Mouse (Mus musculus): ENCODE measurements around the gene Odf4. TPM values are rescaled to one million over a fixed set of nuclear protein-coding genes. Genes with fewer than 3 reads are reported as not detected.

Odf4 gene
- polyA plus RNA-seq, 1 experiment from 2014 or later: not detected

DNA sequence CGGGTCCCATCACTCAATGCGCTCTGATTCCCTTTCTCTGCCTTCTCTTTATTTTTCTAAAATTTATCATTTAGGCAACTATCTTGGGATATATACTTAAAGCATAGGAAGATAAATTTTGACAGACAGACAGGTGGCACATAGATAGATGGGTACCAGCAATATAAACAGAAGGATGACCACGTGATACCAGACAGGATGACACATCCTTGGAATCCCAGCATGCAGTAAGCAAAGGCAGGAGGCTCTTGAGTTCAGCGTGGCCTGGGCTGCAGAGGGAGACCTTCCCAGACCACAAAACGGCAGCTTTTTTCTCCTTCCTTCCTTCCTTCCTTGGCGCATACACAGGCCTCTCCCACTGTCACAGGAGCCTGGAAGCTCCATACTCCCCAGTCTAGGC lies 29.0 kb downstream of the Odf4 start:
- Histone ChIP-seq H3K36me3 (peaks cover 5% of the 10 kb centered on the region), H3K27me3 (ENCODE audit: low read depth, poor library complexity, severe bottlenecking) (no peaks in the 10 kb centered on the region), H3K4me1 (peaks cover 12% of the 10 kb centered on the region), H3K4me3 (no peak overlapping the region), H3K9me3 (replicated peaks) (no peaks in the 10 kb centered on the region), H3K27ac (replicated peaks) (no peak overlapping the region)
- 72% methylated on average over 6 of the region's 6 CpGs for WGBS
- DNase-seq (ENCODE audit: low spot score): no peak

- 41% methylated on average over 4 of the region's 4 CpGs for WGBS
- H3K4me3 ChIP-seq: no peak overlapping the region
- H3K9me3 ChIP-seq (replicated peaks): no peaks in the 10 kb centered on the region
- no peak overlapping the region for H3K27ac ChIP-seq (replicated peaks)
- peaks cover 6% of the 10 kb centered on the region for H3K4me1 ChIP-seq
- no peaks in the 10 kb centered on the region for H3K36me3 ChIP-seq
- H3K27me3 ChIP-seq (ENCODE audit: low read depth, poor library complexity, severe bottlenecking): no peaks in the 10 kb centered on the region
- DNase-seq (ENCODE audit: low spot score): no peak
Observed at GRCm38 (mm10) chr11:68897120-68897519, 29.8 kb downstream of the Odf4 start.

GRCm38 (mm10) chr11:68896247-68896646 lies 30.6 kb downstream of the Odf4 start:
- no peak overlapping the region for H3K4me3 ChIP-seq
- H3K4me1 ChIP-seq: peaks cover 6% of the 10 kb centered on the region
- WGBS: 93% methylated on average over 5 of the region's 5 CpGs
- H3K9me3 ChIP-seq (replicated peaks): no peaks in the 10 kb centered on the region
- no peaks in the 10 kb centered on the region for H3K27me3 ChIP-seq (ENCODE audit: low read depth, poor library complexity, severe bottlenecking)
- H3K27ac ChIP-seq (replicated peaks): no peak overlapping the region
- no peak for DNase-seq (ENCODE audit: low spot score)
- H3K36me3 ChIP-seq: no peaks in the 10 kb centered on the region

- 76% methylated on average over 12 of the region's 12 CpGs for WGBS
- DNase-seq (ENCODE audit: low spot score): no peak
Observed at GRCm38 (mm10) chr11:68893911-68894464, 32.9 kb downstream of the Odf4 start.

DNA sequence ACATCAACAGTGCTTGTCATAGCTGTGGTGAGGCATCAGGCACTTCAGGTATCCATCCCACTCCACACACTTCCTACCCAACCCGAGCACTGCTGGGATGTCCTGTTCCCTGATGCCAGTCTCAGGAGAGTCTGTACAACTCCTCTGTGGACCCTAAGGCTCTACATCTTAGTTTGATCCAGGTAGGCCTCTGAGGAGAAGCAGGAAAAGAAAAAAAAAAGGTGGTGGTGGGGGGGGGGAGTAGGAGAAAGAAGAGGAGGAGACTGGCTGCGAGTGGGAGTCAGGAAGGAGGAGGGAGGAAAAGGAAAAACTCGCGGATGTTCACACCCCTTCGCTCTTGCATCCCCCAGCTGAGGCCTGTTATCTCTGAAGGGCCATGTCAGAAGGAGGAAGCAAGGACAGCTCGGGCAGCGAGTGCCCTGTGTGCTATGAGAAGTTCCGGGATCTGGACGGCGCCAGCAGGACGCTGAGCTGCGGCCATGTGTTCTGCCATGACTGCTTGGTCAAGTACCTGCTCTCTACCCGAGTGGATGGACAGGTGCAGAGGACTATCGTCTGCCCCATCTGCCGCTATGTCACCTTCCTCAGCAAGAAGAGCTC lies 34.5 kb downstream of the Odf4 start:
- WGBS: 78% methylated on average over 15 of the region's 15 CpGs
- H3K4me1 ChIP-seq: no peaks in the 10 kb centered on the region
- no peaks in the 10 kb centered on the region for H3K36me3 ChIP-seq
- H3K27ac ChIP-seq (replicated peaks): no peak overlapping the region
- no peak for DNase-seq (ENCODE audit: low spot score)
- H3K27me3 ChIP-seq (ENCODE audit: low read depth, poor library complexity, severe bottlenecking): no peaks in the 10 kb centered on the region
- no peaks in the 10 kb centered on the region for H3K9me3 ChIP-seq (replicated peaks)
- no peak overlapping the region for H3K4me3 ChIP-seq

More at GRCm38 (mm10) chr11:68893911-68894464, 32.9 kb downstream of the Odf4 start:
- H3K36me3 ChIP-seq: no peaks in the 10 kb centered on the region
- H3K27me3 ChIP-seq (ENCODE audit: low read depth, poor library complexity, severe bottlenecking): no peaks in the 10 kb centered on the region
- no peaks in the 10 kb centered on the region for H3K4me1 ChIP-seq
- H3K27ac ChIP-seq (replicated peaks): no peak overlapping the region
- H3K4me3 ChIP-seq: no peak overlapping the region
- H3K9me3 ChIP-seq (replicated peaks): no peaks in the 10 kb centered on the region

GRCm38 (mm10) chr11:68891823-68892222 lies 35.1 kb downstream of the Odf4 start:
- Histone ChIP-seq H3K36me3 (no peaks in the 10 kb centered on the region), H3K4me1 (no peaks in the 10 kb centered on the region), H3K4me3 (no peak overlapping the region), H3K9me3 (replicated peaks) (no peaks in the 10 kb centered on the region), H3K27me3 (ENCODE audit: low read depth, poor library complexity, severe bottlenecking) (no peaks in the 10 kb centered on the region), H3K27ac (replicated peaks) (no peak overlapping the region)
- no peak for DNase-seq (ENCODE audit: low spot score)
- WGBS: 82% methylated on average over 5 of the region's 5 CpGs

- H3K27me3 ChIP-seq (ENCODE audit: low read depth, poor library complexity, severe bottlenecking): no peaks in the 10 kb centered on the region
- no peak for DNase-seq (ENCODE audit: low spot score)
- no peak overlapping the region for H3K27ac ChIP-seq (replicated peaks)
- no peaks in the 10 kb centered on the region for H3K36me3 ChIP-seq
- H3K4me3 ChIP-seq: no peak overlapping the region
- no peaks in the 10 kb centered on the region for H3K4me1 ChIP-seq
- 67% methylated on average over 2 of the region's 2 CpGs for whole genome bisulfite sequencing
- H3K9me3 ChIP-seq (replicated peaks): no peaks in the 10 kb centered on the region
Observed at GRCm38 (mm10) chr11:68890625-68891024, 36.3 kb downstream of the Odf4 start.

DNA sequence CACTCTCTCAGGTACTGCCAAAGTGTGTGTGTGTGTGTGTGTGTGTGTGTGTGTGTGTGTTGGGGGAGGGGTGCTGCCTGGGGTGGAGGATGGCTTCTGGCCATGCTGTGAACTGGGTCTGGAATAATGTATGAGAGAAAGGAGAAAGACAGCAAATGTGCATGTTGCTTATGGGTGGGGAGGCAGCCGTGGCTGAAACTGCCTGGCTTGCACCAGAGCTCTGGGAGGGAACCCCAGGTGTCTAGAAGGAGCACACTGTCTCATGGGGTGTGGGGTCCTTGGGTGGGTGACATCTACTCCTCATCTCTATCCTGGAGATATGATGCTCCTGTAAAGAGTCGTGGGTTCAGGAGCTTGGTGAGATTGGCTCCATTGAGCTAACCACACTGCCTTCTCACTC lies 38.2 kb downstream of the Odf4 start:
- Histone ChIP-seq H3K36me3 (no peaks in the 10 kb centered on the region), H3K9me3 (replicated peaks) (no peaks in the 10 kb centered on the region), H3K27me3 (ENCODE audit: low read depth, poor library complexity, severe bottlenecking) (no peaks in the 10 kb centered on the region), H3K4me3 (no peak overlapping the region), H3K4me1 (no peaks in the 10 kb centered on the region), H3K27ac (replicated peaks) (no peak overlapping the region)
- WGBS: 81% methylated on average over 2 of the region's 2 CpGs
- no peak for DNase-seq (ENCODE audit: low spot score)

DNA sequence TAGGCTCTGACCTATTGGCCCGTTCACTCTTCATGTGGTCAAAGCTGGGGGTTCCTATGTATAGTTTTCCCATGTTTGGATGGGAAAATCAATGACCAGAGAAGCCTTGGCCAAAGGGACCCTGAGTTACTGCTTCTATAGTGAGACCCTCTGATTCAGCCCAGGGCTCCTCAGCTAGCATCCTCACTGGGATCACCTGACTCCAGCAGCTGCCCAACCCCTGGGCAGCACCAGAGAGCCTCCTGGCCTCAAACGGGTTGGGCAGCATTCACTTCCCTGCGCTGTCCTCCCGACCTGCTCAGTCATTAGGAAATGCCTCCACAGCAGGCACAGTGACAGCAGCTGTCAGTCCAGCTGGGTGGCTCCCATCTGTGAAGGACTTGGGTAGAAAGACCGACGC lies 38.6 kb downstream of the Odf4 start, which contains the start of gene Rnf222:
Gene Rnf222, plus strand, starts transcription at position 301 of the 400 bp plus-strand sequence.
- no peaks in the 10 kb centered on the region for H3K36me3 ChIP-seq
- WGBS: 36% methylated on average over 6 of the region's 6 CpGs
- no peak within 1 kb of the TSS for H3K27ac ChIP-seq (replicated peaks)
- H3K4me3 ChIP-seq: no peak within 1 kb of the TSS
- no peak for DNase-seq (ENCODE audit: low spot score)
- H3K27me3 ChIP-seq (ENCODE audit: low read depth, poor library complexity, severe bottlenecking): no peaks in the 10 kb centered on the region
- no peaks in the 10 kb centered on the region for H3K9me3 ChIP-seq (replicated peaks)
- no peaks in the 10 kb centered on the region for H3K4me1 ChIP-seq

DNA sequence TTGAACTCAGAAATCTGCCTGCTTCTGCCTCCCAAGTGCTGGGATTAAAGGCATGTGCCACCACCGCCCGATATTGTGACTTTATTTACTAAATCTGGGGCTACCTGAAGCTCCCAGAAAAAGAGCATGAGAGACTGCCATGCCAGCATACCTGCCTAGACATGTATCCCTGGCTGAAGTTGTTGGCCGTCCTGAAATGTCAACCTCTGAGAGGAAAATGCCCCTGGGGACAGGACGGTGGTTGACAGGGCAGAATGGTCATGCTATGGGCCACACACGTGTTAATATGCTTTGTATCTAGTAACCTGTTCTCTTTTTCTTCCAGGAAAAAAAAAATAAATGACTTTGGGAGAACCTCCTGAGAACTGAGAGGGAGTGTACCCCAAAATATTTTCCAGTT lies 40.8 kb downstream of the Odf4 start:
- H3K27me3 ChIP-seq (ENCODE audit: low read depth, poor library complexity, severe bottlenecking): no peaks in the 10 kb centered on the region
- H3K4me1 ChIP-seq: peaks cover 3% of the 10 kb centered on the region; the same call in 1 of the 2 replicates
- 81% methylated on average over 5 of the region's 5 CpGs for WGBS
- H3K27ac ChIP-seq (replicated peaks): no peak overlapping the region
- H3K36me3 ChIP-seq: no peaks in the 10 kb centered on the region
- H3K9me3 ChIP-seq (replicated peaks): no peaks in the 10 kb centered on the region
- H3K4me3 ChIP-seq: no peak overlapping the region
- no peak for DNase-seq (ENCODE audit: low spot score)

DNA sequence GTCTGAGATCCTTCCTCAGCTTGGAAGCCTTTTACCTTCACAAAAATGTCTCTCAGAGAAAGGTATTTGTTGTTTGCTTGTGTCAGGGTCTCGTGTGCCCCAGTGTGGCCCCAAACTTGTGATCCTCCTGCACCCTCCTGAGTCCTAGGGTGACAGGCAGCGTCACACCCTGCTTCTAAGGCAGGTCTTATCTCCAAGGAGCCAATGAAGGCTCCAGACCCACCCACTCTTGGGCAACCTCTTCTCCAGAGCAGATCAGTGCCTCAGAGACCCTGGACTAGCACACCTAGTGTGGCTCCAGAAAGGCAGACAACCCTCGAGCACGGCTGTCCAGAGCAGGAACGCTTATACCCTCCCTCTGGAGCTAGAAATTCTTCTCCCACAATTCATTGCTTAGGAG lies 42.5 kb downstream of the Odf4 start:
- H3K9me3 ChIP-seq (replicated peaks): no peaks in the 10 kb centered on the region
- WGBS: 84% methylated on average over 5 of the region's 5 CpGs
- H3K4me1 ChIP-seq: peaks cover 3% of the 10 kb centered on the region; the same call in 1 of the 2 replicates
- no peaks in the 10 kb centered on the region for H3K27me3 ChIP-seq (ENCODE audit: low read depth, poor library complexity, severe bottlenecking)
- H3K36me3 ChIP-seq: no peaks in the 10 kb centered on the region
- DNase-seq (ENCODE audit: low spot score): no peak
- no peak overlapping the region for H3K4me3 ChIP-seq
- no peak overlapping the region for H3K27ac ChIP-seq (replicated peaks)

GRCm38 (mm10) chr11:68883843-68884242 lies 43.0 kb downstream of the Odf4 start:
- no peak overlapping the region for H3K4me3 ChIP-seq
- H3K36me3 ChIP-seq: no peaks in the 10 kb centered on the region
- WGBS: 78% methylated on average over 2 of the region's 2 CpGs
- no peak overlapping the region for H3K27ac ChIP-seq (replicated peaks)
- H3K27me3 ChIP-seq (ENCODE audit: low read depth, poor library complexity, severe bottlenecking): no peaks in the 10 kb centered on the region
- H3K4me1 ChIP-seq: peaks cover 3% of the 10 kb centered on the region; the same call in 1 of the 2 replicates
- DNase-seq (ENCODE audit: low spot score): no peak
- no peaks in the 10 kb centered on the region for H3K9me3 ChIP-seq (replicated peaks)

DNA sequence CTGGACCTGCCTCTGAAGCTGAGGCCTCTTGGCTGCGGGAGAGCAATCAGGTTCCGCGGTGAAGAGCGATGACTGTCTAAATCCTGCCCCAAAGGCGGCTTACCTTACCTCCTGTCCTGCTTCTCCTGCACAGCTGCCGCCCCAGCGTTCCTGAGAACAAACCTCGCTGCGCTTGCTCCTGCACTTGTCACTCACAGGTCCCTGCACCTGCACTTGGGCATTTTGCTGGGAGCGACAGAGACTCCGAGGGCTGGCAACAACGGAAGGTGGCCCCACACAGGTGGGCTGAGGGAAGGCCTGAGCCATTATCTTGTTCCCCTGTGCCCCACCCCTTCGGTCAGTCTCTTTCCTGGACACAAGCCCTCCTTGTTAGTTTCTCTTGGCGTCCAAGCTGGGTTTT lies 44.8 kb downstream of the Odf4 start:
- DNase-seq (ENCODE audit: low spot score): no peak
- peaks cover 3% of the 10 kb centered on the region; the same call in 1 of the 2 replicates for H3K4me1 ChIP-seq
- H3K27me3 ChIP-seq (ENCODE audit: low read depth, poor library complexity, severe bottlenecking): no peaks in the 10 kb centered on the region
- no peaks in the 10 kb centered on the region for H3K36me3 ChIP-seq
- 20% methylated on average over 14 of the region's 14 CpGs for WGBS
- H3K9me3 ChIP-seq (replicated peaks): no peaks in the 10 kb centered on the region
- no peak overlapping the region for H3K4me3 ChIP-seq
- no peak overlapping the region for H3K27ac ChIP-seq (replicated peaks)
